Mouse (Mus musculus): ENCODE measurements around the gene Dctn2.

Gene Dctn2

GRCm38 (mm10) chr10:127318009-127318408 is 51.8 kb downstream of the Dctn2 start:
- DNase-seq, result no peak

- no peak for DNase-seq
Measured at GRCm38 (mm10) chr10:127319969-127320368, 53.8 kb downstream of the Dctn2 start.

GRCm38 (mm10) chr10:127321621-127322020 is 55.5 kb downstream of the Dctn2 start, which contains the start of gene Arhgap9:
TSS of gene Arhgap9 (plus strand) at chr10:127321964.
- no peak for DNase-seq

GRCm38 (mm10) chr10:127322178-127322577 is 56.0 kb downstream of the Dctn2 start:
- no peak for DNase-seq

GRCm38 (mm10) chr10:127322669-127323068 is 56.5 kb downstream of the Dctn2 start:
- no peak for DNase-seq

GRCm38 (mm10) chr10:127323131-127323855 is 57.1 kb downstream of the Dctn2 start:
- DNase-seq, result no peak

GRCm38 (mm10) chr10:127324495-127324894 is 58.3 kb downstream of the Dctn2 start:
- no peak for DNase-seq

- DNase-seq, result no peak
Measured at GRCm38 (mm10) chr10:127325454-127326016, 59.4 kb downstream of the Dctn2 start.

GRCm38 (mm10) chr10:127326017-127326801 is 60.0 kb downstream of the Dctn2 start:
- DNase-seq, result peak in 1 of 2 experiments; percentile 33

- no peak for DNase-seq
Measured at GRCm38 (mm10) chr10:127326828-127327227, 60.7 kb downstream of the Dctn2 start.

GRCm38 (mm10) chr10:127327461-127328145 is 61.4 kb downstream of the Dctn2 start:
- DNase-seq, result peak in 1 of 2 experiments; percentile 37

GRCm38 (mm10) chr10:127330212-127330611 is 64.0 kb downstream of the Dctn2 start:
- no peak for DNase-seq

Measured in cerebellum, postnatal 36 days (tissue).